Mouse (Mus musculus) fat pad, adult 2 months (tissue): ENCODE data around the gene Vmn1r37.
"Not testable (repeated sequence)": the region's sequence is repeated elsewhere in the genome, so short reads cannot be mapped to it uniquely, and the experiment has no call there.

Experiments
- DNase-seq: peaks from one replicate; pipeline ENCODE4 v3.0.0-alpha.2; 2011; ENCODE audit warnings: low read depth, low spot score; ENCODE audit errors: extremely low read depth

Gene Vmn1r37

GRCm38 (mm10) chr6:66729082-66729481 is at the start of gene Vmn1r37:
Gene Vmn1r37, plus strand, starts transcription at chr6:66729382.
- not testable (repeated sequence) for DNase-seq

- DNase-seq: no peak
Measured at GRCm38 (mm10) chr6:66685806-66686205, 43.4 kb upstream of the Vmn1r37 start, which contains the start of gene Vmn1r35. Gene Vmn1r35, minus strand, starts transcription at chr6:66685906.

- no peak for DNase-seq
Measured at GRCm38 (mm10) chr6:66708901-66709300, 20.3 kb upstream of the Vmn1r37 start.

GRCm38 (mm10) chr6:66713854-66714253 is 15.3 kb upstream of the Vmn1r37 start:
- DNase-seq: no peak

GRCm38 (mm10) chr6:66719068-66719467 is 10.1 kb upstream of the Vmn1r37 start, which contains the start of gene Vmn1r36:
Gene Vmn1r36, minus strand, starts transcription at chr6:66719168.
- DNase-seq: not testable (repeated sequence)

GRCm38 (mm10) chr6:66782527-66782926 is 53.3 kb downstream of the Vmn1r37 start, which contains the start of gene Vmn1r38:
Gene Vmn1r38, minus strand, starts transcription at chr6:66782627.
- DNase-seq: not testable (repeated sequence)
